Mouse (Mus musculus): Measurements from ENCODE around the gene Vamp5.

Vamp5 gene

DNA sequence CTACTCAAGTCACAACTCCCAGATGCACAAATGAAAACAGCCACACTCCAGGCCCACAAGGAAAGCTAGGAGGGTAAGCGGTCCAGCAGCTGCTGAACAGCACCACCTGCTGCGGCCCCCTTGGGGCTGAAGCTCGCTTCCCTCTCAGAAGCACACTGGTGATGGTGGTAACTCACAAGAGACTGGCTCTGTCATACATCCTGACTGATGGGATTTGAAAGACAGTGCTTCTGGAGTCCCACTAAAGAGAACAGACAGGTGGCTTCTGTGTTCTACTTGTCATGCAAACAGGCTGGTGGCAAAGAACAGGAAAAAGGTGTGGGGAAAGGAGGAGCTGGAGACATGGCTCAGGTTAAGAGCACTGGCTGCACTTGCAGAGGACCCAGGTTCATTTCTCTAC lies 57.3 kb downstream of the Vamp5 start:
- no peak for DNase-seq (ENCODE audit: low read depth, low spot score)
- no peaks in the 10 kb centered on the region for H3K27me3 ChIP-seq (ENCODE audit: control insufficient read depth, insufficient read depth, low read length, poor library complexity, severe bottlenecking)
- peaks cover 18% of the 10 kb centered on the region for H3K36me3 ChIP-seq (ENCODE audit: control insufficient read depth, insufficient read depth, low read length, poor library complexity, severe bottlenecking)

DNA sequence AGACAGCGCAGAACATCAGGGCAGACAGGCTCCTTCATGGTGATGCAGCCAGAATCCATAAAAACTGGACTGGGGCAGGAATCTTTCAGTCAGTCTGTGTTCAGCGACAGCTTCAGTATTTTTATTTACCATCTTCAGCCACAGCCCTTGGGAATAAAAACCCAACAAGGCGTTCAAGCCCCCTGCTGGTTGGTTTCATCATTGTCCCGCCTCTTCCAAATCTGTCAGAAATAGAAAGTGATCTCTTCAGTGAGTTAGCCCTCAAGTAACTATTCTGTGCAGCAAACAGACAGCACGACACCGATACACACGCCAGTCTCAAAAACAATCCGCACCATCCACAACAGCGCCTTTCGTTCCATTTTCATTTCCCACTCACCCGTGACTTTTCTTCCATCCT lies 61.2 kb downstream of the Vamp5 start:
- DNase-seq (ENCODE audit: low read depth, low spot score), result peak; percentile 48
- H3K27me3 ChIP-seq (ENCODE audit: control insufficient read depth, insufficient read depth, low read length, poor library complexity, severe bottlenecking), result no peaks in the 10 kb centered on the region
- H3K36me3 ChIP-seq (ENCODE audit: control insufficient read depth, insufficient read depth, low read length, poor library complexity, severe bottlenecking), result peaks cover 11% of the 10 kb centered on the region

Measured in splenic B cell, adult 2 months (primary cell).